Mouse (Mus musculus) cerebellum, postnatal 4 days (tissue): ENCODE data around the gene Xiap.
"Not testable (repeated sequence)": the region's sequence is repeated elsewhere in the genome, so short reads cannot be mapped to it uniquely, and the experiment has no call there.

ENCODE experiments used
- DNase-seq, 2 experiments: peaks; one replicate each; pipeline ENCODE4 v3.0.0; 2022; ENCODE audit warnings: low spot score in 2 of 2, mixed read lengths in 1 of 2

Gene Xiap

DNA sequence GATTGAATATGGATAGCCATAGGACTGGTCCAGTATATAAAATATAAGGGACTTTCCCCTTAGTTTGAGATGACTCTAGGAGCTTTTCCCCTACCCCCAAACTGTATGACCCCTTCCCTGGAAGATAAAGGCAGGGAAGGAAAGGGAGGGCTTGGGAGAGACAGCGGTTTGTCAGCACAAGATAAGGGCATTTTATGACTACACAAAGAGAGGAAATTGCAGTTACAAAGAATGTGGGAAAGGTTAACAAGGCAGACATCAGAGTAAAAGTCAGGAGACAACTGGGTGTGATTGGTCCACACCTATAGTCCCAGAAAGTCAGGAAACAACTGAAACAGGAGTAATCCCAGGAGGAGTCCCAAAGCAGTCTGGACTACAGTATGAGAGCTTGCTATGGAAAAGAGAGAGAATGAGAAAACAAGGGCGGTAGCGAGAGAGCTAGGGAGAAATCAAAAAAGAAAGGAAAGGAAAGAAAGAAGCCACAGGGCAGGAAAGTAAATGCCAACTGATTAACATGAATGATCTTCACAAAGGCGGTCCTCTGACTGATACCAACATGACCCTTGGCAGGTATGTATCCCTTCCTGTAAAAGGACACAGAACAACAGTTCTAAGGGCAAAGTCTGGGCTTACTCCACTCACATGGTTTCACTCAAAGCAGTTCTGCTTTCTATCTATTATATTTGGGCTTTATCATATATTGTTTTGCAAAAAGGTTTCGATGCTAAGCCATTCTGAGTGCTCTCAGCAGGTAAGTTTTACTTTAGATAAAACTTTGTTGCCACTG is at the start of gene Xiap:
Gene Xiap, plus strand, starts transcription at position 398 of the 787 bp plus-strand sequence.
- no peak for DNase-seq

DNA sequence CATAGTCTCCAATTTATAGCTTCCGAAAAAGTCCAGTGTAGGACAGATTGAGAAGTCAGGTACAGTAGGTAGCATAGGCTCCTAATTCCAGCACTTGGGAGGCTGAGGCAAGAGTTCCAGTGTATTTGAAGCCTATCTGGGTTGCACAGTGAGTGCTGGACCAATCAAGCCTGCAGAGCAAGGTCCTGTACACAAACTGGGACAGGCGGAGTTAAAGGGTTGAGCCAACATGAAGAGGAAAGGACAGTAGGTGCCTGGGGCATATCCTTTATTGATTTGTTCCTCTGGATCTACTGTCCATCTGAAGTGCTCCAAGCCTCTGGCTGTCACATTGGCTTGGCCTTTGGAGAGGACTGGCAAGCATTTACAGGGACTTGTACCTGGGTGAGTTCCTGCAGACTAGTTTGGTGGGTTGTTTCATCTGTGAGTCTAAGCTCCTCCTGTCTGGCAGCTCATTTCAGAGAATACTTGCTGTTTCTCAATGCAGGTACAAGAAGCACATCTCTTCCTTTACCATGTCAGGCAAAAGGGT is 46.7 kb upstream of the Xiap start:
- no peak for DNase-seq

DNA sequence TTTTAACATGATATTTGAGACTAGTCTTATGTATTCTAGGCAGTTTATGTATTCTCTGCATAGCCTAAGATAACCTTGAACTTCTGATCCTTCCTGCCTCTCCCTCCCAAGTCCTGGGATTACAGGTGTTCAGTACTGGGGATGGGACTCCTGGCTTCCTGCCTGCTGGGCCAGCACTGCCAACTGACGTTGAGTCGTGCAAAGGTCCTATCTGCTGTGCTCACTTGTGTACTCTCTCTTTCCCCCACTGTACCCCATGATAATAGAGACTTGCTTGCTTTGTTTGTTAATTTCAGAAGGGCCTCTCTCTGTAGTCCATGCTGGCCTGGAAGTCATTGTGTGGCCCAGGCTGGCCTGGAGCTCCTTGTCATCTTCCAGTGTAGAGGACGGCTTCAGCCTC is 45.7 kb upstream of the Xiap start:
- DNase-seq = no peak

DNA sequence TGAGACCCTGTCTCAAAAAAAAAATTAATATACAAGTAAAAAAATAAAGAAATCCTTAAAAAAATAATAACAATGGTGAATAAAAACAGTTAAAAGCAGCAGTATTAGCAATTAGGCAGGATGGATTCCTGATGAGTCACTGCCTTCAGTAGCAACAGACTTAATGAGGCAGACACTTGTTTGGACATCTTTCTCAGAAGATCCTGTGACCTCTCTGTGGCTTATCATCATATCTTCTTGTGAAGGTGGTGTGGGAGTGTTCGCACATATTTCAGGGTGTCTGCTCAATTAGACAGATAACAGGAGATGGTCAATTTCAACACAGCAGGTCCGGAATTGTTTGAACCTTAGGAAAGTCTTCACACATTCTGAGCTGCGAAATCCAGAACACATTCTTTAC is 45.0 kb upstream of the Xiap start:
- DNase-seq = no peak

DNA sequence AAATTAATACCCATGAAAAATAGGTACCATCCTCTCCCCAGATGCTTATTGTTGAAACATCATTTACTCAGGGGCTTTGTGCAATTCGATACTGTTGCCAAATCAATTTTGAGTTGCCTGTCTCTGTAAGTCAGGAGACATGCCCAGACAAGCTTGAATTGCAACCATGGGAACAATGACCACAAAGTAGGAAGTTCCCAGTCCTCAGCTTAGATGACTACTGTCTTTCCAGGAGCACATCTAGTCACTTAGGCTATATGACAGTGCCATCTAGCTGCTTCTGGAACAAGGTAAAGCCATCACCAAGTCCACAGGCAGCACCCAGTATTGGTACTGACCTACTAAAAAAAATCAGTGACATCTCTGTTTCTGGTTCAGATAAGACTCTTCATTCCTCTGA is 41.4 kb upstream of the Xiap start:
- no peak for DNase-seq

DNA sequence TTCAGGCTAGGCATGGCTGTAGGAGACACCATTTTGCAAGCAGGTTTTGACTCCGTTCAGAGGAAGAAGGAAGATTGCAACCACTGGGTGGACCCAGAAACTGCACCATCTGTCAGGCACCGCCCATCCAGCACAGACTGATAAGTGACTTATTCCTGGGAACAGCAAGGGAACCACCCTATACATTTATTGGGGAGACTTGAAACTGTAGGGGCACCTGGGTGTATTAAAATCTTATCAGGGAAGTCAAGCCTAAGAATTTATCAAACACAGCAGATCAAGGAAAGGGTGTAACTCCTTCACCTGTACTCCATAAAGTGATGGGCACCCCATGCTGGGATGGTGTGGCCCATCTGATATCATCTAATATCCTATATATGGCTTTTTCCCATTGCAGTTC is 40.0 kb upstream of the Xiap start:
- DNase-seq = no peak

DNA sequence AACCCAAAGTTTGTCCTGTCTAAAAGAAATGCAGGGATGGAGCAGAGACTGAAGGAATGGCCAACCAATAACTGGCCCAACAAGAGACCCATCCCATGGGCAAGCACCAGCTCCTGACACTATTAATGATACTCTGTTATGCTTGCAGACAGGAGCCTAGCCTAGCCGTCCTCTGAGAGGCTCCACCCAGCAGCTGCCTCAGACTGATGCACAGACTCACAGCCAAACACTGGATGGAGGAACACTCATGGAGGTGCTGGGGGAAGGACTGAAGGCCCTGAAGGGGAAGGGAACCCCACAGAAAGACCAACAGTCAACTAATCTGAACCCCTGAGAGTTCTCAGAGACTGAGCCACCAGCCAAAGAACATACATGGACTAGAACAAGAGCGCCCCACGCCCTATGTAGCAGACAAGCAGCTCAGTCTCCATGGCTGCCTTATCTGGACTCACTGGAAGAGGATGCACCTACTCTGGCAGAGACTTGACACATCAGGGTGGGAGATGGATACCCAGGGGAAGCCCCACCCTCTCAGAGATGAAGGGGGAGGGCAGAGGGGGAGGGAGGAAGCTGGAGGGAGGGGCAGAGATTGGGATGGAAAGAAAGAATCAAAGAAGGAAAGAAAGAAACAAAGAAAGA is 33.6 kb upstream of the Xiap start:
- not testable (repeated sequence) for DNase-seq

DNA sequence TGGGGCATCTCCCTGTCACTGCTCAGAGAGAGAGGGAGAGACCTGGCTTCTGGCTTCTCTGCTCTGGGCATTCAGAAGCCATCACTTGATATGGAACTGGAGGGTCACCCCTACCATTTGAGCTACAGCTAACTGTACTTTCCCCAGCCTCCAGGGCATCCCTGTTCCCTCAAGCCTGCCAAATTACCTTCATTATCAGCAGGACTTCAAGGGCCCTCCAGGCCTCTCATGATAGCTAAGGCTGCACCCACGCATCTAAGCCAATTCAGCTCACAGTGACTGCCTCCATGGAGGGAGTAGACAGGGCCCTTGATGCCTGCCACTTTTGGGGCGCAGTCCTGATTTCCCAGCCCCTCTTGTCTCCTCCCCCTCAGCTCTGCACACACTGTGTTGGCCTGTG is 32.5 kb upstream of the Xiap start:
- not testable (repeated sequence) for DNase-seq

DNA sequence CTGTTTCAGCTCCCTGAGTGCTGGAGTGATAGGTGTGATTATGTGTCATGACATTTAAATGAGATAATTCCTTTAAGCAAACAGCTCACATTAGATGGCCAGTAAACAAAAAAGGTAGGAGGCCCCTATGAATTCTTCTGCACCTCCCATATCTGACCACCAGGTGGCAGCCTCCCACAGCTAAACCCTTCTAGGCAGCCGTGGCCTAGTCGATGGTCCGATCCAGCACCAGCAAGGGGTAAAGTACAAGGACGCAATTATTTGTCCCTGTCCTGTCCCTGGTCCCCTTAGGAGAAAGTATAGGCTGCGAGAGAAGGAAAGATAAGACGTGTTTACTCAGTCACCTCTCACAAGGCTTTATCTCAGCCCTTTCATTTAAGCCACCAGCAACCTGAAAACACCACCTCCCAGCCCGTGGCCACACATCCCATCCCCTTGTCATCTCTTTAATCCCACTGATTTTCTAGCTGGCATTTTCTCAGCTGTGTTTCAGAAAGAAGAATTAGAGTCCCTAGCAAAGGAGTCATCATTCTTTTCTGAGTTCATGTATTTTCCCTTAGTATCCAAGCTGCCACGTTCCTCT is 26.3 kb upstream of the Xiap start:
- peak; percentile 45 to 67 for DNase-seq

DNA sequence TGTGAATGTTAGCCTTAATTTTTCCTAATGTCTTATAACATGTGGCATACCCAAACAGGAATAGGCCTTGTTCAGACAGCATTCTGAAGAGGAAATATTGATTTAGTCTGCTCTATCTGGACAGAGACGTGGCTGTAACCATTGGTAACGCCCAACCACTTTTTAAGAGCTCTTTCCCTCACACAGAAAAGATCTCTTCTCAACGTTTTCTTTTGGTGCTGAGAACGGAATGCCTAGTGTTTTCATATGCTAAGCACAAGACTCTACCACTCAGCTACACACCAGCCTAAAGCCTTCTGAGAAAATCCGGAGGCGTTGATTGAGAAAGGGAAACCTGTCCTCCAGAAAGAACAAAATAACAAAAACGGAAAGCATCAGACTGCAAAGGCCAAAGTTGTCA is 25.6 kb upstream of the Xiap start:
- DNase-seq = no peak

DNA sequence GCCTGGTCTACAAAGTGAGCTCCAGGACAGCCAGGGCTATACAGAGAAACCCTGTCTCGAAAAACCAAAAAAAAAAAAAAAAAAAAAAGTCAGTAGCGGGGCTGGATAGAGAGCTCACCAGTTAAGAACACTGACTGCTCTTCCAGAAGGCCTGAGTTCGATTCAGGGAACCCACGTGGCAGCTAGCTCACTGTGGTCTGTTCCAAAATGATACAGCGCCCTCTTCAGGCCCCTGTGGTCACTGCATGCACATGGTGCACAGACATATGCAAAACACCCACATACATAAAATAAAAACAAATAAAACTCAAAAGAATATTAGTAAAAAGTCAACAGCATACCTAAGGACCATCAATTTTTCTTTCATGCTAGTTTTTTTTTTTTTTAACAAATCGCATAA is 20.0 kb upstream of the Xiap start:
- no peak for DNase-seq

DNA sequence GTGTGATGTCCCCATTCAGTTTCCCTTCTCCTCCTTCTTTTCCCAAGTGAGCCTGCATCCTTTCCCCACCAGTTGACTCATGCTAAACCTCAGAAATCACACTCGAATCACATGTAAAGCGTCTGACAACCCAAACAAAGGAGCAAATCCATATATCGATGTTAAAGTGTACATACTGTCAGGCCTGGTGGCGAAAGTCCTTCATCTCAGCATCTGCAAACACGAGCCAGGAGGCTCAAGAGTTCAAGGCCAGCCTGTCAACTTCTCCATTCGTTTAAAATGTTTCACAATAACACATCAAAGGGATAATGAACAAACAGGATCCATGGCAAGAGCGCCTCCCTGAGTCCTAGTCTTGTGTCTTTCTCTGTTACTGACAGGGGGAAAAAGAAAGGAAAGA is 14.5 kb upstream of the Xiap start:
- no peak for DNase-seq

DNA sequence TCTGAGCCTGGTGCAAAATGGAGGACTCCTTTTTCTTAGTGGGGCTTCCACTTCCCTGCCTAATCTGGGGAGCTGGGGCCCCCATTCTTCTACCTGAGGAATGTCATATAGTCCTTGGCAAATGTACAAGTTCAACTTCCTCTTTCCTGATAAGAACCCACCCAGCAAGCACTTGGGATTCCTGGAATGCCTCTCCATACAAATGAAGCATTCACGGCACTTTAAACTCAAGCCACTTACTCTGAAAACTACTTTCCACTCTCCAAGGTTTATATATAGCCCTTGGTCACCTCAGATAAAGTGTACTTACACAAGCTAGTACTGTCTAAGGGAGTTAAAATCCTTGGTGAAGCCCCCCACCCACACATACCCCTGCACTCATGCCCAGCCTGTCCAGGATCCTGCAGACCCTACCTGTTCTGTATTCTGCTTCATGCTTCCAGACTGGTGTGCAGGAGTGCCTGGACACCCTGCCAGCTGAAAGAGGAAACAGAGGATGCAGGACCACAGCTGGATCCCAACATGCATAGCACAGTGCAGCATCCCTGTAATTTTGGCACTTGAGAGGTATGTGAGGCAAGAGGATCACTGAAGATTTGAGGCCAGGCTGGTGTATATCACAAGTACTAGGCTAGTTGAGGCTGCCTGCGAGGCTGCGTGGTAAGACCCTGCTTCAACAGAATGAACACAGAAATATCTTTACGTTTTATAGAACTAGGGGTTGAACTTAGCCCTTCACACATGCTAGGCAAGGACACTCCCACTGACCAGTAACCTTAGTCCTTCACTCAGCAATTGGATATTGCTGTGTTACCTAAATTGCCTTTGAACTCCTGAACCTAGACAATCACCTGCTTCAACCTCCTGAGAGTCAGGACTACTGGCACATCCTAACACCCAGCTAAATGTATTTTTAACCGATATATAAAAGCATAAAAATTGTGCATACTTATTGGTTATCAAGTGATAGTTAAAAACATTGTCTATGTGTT is 8.5 kb upstream of the Xiap start:
- DNase-seq = no peak

DNA sequence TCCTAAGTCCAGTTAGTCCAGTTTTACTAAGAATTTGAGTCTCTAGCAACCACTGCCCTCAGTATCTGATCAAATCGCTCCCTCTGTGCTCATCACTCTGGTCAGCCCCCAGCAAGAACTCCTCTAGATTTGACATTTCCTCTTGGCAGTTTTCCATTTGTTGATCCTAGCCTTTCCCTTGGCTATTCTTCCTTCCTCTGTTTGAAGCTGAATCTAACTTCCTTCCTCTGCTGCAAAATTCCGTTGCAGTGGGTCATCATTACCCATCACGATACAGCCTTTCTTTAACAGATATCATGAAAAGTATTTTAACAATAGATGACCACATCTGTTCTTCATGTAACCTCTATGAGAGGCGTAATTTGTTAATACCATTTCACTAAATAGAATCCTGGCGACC is 2.5 kb upstream of the Xiap start:
- DNase-seq = no peak

DNA sequence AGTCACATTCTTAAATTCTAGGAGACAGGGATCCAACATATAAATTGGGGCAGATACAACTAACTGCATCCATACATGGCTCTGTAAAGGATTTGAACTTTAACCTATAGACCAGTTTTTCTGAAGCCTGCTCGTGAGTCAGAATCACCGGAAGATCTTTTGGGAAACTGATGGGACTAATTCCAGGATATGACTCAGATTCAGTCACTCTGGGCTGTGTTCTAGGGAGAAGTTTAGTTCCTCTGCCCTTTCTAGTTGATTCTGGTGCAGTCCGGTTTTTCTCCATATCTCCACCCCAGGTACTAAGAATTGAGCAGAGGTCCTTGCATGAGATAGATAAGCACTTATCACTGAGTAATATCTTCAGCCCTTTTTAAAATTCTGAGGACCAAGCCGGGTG is 1.6 kb upstream of the Xiap start:
- DNase-seq = no peak

DNA sequence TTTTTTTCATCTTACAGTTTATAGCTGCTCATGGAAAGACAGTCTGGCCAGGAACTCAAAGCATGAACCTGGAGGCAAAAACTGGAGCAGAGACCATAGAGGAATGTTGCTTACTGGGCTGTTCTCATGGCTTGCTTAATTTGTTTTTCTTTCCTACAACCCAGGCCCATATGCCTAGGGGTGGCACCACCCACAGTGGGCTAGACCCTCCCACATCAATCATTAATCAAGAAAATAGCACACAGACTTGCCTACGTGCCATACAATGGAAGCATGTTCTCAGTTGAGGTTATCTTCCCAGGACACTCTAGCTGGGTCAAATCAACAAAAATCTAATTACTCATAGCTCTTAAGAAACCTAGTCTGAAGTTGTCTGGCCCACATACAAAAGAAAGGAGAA is 4.1 kb downstream of the Xiap start:
- DNase-seq = no peak

DNA sequence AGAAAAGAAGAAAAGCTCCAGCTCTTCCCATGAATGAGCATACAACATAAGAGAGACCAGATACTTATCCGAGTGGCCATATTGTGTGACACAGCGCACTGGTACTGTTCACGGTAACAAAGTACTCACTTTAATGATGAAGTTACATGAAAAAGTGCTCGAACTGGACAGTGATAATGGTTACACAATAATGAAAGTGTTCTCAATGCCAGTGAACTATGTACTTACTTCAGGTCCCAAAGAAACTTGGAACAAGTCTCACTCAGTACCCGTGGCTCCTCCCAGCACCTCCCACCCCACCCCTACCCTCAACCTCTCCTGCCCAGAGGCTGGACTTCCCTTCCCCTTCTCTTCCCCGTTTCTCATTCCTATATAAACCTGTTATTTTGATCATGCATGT is 5.6 kb downstream of the Xiap start:
- no peak for DNase-seq

DNA sequence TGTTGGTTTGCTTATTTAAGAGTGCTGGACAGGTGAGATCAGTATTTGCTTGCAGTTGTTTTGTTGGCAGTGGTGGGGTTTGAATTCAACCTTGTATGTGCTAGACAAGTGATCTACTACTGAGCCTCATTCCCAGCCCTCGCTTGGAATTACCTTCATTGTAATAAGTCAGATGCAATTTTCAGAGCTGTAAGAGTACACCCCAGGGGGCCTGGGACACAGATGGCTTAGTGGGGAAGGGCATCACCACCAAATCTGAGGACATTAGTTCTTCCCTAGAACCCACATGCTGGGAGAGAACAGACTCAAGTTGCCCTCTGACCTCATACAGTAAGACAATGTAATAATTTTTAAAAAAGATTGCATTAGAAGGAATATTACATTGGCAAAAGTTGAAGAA is 7.3 kb downstream of the Xiap start:
- DNase-seq = no peak

DNA sequence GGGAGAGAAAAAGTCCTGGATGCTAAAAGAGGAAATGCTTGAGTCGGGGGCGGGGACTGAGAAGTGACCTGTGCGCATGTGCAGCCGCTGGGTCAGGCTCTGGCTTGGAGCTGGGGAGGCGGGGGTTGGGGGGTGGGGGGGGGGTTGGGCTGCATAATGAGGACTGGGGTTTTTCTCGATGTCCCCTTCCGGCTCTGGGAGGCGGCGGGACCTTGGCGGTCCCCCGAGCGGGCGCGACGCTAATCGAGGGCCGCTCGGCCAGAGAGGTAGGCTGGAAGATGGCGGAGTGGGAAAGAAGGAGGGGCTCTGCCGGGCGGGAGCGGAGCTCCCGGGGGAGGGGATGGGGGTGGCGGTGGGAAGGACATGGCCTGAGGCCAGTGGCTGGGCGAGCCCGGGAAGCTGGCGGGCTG is 8.3 kb downstream of the Xiap start:
- DNase-seq = peak; percentile 20 to 63

DNA sequence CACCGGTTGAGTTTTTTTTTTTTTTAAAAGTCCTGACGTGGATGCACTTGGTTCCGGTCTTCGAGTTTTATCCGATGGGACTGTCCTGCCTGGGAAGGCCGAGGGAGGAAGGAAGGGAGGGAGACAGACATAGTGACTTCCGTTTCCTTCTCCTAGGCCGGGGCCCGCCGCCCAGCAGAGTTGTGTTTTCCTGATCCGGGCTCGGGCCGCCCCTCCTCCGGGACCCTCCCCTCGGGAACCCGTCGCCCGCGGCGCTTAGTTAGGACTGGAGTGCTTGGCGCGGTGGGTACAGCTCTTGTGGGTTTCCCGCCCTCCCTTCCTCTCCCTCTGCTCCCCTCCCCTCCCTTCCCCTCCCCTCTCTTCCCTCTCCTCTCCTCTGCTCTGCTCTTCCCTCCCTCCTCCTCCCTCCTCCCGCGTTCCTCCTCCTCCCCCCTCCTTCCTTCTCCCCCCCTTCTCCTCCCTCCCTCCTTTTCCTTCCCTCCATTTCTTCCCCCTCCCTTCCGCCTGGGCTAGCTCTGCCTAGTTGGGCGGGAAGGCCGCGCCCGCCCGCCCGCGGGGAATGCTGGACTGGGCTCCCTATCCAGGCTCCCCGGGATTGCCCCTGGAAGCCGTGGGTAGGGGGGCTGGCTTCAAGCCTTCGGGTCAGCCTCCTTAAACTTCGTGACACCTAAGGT is 8.9 kb downstream of the Xiap start:
- DNase-seq = peak; percentile 23 to 67

DNA sequence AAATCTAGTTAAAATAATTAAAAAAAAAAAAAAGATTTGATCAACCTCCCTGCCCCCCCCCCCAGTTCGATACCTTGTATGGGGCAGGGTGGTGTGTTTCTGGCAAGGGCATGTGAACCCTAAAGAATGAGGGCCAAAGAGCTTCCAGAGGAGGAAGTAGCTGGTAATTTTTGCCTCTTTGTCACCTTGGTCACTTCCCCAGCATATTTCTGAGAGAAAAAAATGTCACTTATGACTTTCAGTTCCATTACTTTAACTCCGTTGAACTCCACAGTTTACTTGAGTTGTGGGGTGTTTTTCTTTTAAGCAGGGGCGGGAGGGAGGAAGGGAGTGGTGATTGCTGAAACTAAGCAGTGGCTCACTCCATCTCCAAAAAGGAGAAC is 9.4 kb downstream of the Xiap start:
- no peak for DNase-seq
